Mouse (Mus musculus) stomach, embryonic 16.5 days (tissue): ENCODE measurements around the gene Sptbn2. TPM values are rescaled to one million over a fixed set of nuclear protein-coding genes. Genes with fewer than 3 reads are reported as not detected.

Experiments used
- ATAC-seq: fragments of 200-750 bp; cut with Nextera tagmentation; 2 replicates; pipeline ENCODE4 v1.8.0; 2017; ENCODE audit warnings: moderate number of reproducible peaks, moderate TSS enrichment; ENCODE audit not compliant: insufficient read depth, low FRiP score
- H3K27ac ChIP-seq: fragments of 300-500 bp; sonication (generic); 2 replicates; pipeline ENCODE4 v1.5.1; 2014; ENCODE audit warnings: low read length
- H3K27me3 ChIP-seq: fragments of 300-500 bp; sonication (generic); 2 replicates; pipeline ENCODE4 v1.6.1; 2014; ENCODE audit warnings: low read length, control low read depth, mixed read lengths; ENCODE audit not compliant: control insufficient read depth, insufficient read depth
- H3K36me3 ChIP-seq: fragments of 300-500 bp; sonication (generic); 2 replicates; pipeline ENCODE4 v1.6.1; 2014; ENCODE audit warnings: low read length; ENCODE audit not compliant: control insufficient read depth, insufficient read depth
- H3K4me1 ChIP-seq: fragments of 300-500 bp; sonication (generic); 2 replicates; pipeline ENCODE4 v1.6.1; 2014; ENCODE audit warnings: low read length, control low read depth, mixed read lengths; ENCODE audit not compliant: control insufficient read depth, insufficient read depth
- H3K4me2 ChIP-seq: fragments of 300-500 bp; sonication (generic); 2 replicates; pipeline ENCODE4 v1.6.1; 2014; ENCODE audit warnings: low read depth, low read length, mixed read lengths
- H3K4me3 ChIP-seq: fragments of 300-500 bp; sonication (generic); replicated peaks from 2 replicates; pipeline ENCODE4 v1.5.1; 2014; ENCODE audit warnings: mild to moderate bottlenecking, low read length
- H3K9ac ChIP-seq: fragments of 300-500 bp; sonication (generic); 2 replicates; pipeline ENCODE4 v1.6.1; 2014; ENCODE audit warnings: low read length
- H3K9me3 ChIP-seq: fragments of 300-500 bp; sonication (generic); replicated peaks from 2 replicates; pipeline ENCODE4 v1.6.1; 2016; ENCODE audit warnings: low read length, control low read depth; ENCODE audit not compliant: control insufficient read depth
- WGBS: fragments of 180-500 bp; shearing (Covaris S2); extraction: QIAGEN DNeasy Blood & Tissue Kit; methylation state at CpG from one replicate; pipeline ENCODE4 v1.1.7; 2014; 5-methylcytosine and 5-hydroxymethylcytosine counted together
- polyA plus RNA-seq: library from polyadenylated mRNA; unstranded; fragments of >200 nt; fragmentation: Nextera tagmentation; extraction: Ambion mirVana; gene quantifications from 2 replicates; pipeline ENCODE4 v1.2.1, GENCODE M21; 2015

Gene Sptbn2
- polyA plus RNA-seq, 1 experiment from 2014 or later, result 4.7 TPM

GRCm38 (mm10) chr19:4717281-4717680, 6.3 kb downstream of the Sptbn2 start:
- no peak for ATAC-seq
- no peaks in the 10 kb centered on the region for H3K9me3 ChIP-seq
- 94% methylated on average over 2 of the region's 2 CpGs for WGBS

GRCm38 (mm10) chr19:4718716-4719115, 7.7 kb downstream of the Sptbn2 start:
- Histone ChIP-seq H3K27me3 (peaks cover 9% of the 10 kb centered on the region), H3K9me3 (no peaks in the 10 kb centered on the region), H3K36me3 (no peaks in the 10 kb centered on the region), H3K4me1 (peaks cover 7% of the 10 kb centered on the region; the same call in 1 of the 2 replicates), H3K4me2 (peak overlapping the region; percentile 40), H3K4me3 (no peak overlapping the region; the same call in 1 of the 2 replicates), H3K9ac (peak overlapping the region; percentile 39; the same call in 1 of the 2 replicates), H3K27ac (peak overlapping the region; percentile 86)
- 26% methylated on average over 9 of the region's 12 CpGs for WGBS
- ATAC-seq, result no peak

More at GRCm38 (mm10) chr19:4717281-4717680, 6.3 kb downstream of the Sptbn2 start:
- H3K4me3 ChIP-seq, result no peak overlapping the region
- H3K4me1 ChIP-seq, result peaks cover 7% of the 10 kb centered on the region
- H3K27ac ChIP-seq, result no peak overlapping the region
- no peak overlapping the region for H3K9ac ChIP-seq
- no peak overlapping the region for H3K4me2 ChIP-seq
- H3K27me3 ChIP-seq, result peaks cover 23% of the 10 kb centered on the region
- no peaks in the 10 kb centered on the region for H3K36me3 ChIP-seq

GRCm38 (mm10) chr19:4719351-4719764, 8.4 kb downstream of the Sptbn2 start:
- Histone ChIP-seq H3K27ac (peak overlapping the region; percentile 86), H3K36me3 (no peaks in the 10 kb centered on the region), H3K27me3 (peaks cover 2% of the 10 kb centered on the region), H3K9me3 (no peaks in the 10 kb centered on the region), H3K4me3 (peak overlapping the region; percentile 39; the same call in 1 of the 2 replicates), H3K4me2 (peak overlapping the region; percentile 46), H3K9ac (no peak overlapping the region; the same call in 1 of the 2 replicates), H3K4me1 (peaks cover 7% of the 10 kb centered on the region; the same call in 1 of the 2 replicates)
- ATAC-seq, result peak; percentile 90
- WGBS, result 24% methylated on average over 5 of the region's 5 CpGs

GRCm38 (mm10) chr19:4720112-4720511, 9.1 kb downstream of the Sptbn2 start:
- H3K4me2 ChIP-seq, result peak overlapping the region; percentile 46
- peak overlapping the region; percentile 57 for H3K9ac ChIP-seq
- H3K4me1 ChIP-seq, result peaks cover 7% of the 10 kb centered on the region; the same call in 1 of the 2 replicates
- WGBS, result 67% methylated on average over 15 of the region's 15 CpGs
- peak overlapping the region; percentile 39 for H3K4me3 ChIP-seq
- no peaks in the 10 kb centered on the region for H3K36me3 ChIP-seq
- peak overlapping the region; percentile 86 for H3K27ac ChIP-seq
- H3K27me3 ChIP-seq, result no peaks in the 10 kb centered on the region
- no peak for ATAC-seq
- H3K9me3 ChIP-seq, result no peaks in the 10 kb centered on the region

- H3K36me3 ChIP-seq, result no peaks in the 10 kb centered on the region
- peak overlapping the region; percentile 39 for H3K4me3 ChIP-seq
- H3K4me2 ChIP-seq, result peak overlapping the region; percentile 46
- peak; percentile 70; the same call in 1 of the 2 replicates for ATAC-seq
- WGBS, result 19% methylated on average over 11 of the region's 11 CpGs
- H3K9ac ChIP-seq, result peak overlapping the region; percentile 67
- peaks cover 7% of the 10 kb centered on the region; the same call in 1 of the 2 replicates for H3K4me1 ChIP-seq
- H3K27ac ChIP-seq, result peak overlapping the region; percentile 86
- H3K9me3 ChIP-seq, result no peaks in the 10 kb centered on the region
- no peaks in the 10 kb centered on the region for H3K27me3 ChIP-seq
These were observed 9.8 kb downstream of the Sptbn2 start for GRCm38 (mm10) chr19:4720671-4721244.

- Histone ChIP-seq H3K9me3 (no peaks in the 10 kb centered on the region), H3K4me2 (no peak overlapping the region), H3K9ac (no peak overlapping the region), H3K27ac (no peak overlapping the region), H3K4me1 (no peaks in the 10 kb centered on the region), H3K4me3 (no peak overlapping the region), H3K36me3 (no peaks in the 10 kb centered on the region), H3K27me3 (no peaks in the 10 kb centered on the region)
- no peak for ATAC-seq
- WGBS, result 62% methylated on average over 9 of the region's 9 CpGs
These were observed 18.2 kb downstream of the Sptbn2 start for GRCm38 (mm10) chr19:4729186-4729585.

GRCm38 (mm10) chr19:4733052-4733451, 22.1 kb downstream of the Sptbn2 start:
- no peak overlapping the region for H3K4me3 ChIP-seq
- no peak overlapping the region for H3K4me2 ChIP-seq
- 88% methylated on average over 3 of the region's 3 CpGs for WGBS
- no peaks in the 10 kb centered on the region for H3K36me3 ChIP-seq
- no peaks in the 10 kb centered on the region for H3K4me1 ChIP-seq
- H3K27me3 ChIP-seq, result no peaks in the 10 kb centered on the region
- ATAC-seq, result no peak
- no peaks in the 10 kb centered on the region for H3K9me3 ChIP-seq
- H3K9ac ChIP-seq, result no peak overlapping the region
- no peak overlapping the region for H3K27ac ChIP-seq

GRCm38 (mm10) chr19:4737866-4738265, 26.9 kb downstream of the Sptbn2 start:
- H3K36me3 ChIP-seq, result no peaks in the 10 kb centered on the region
- no peak overlapping the region for H3K27ac ChIP-seq
- no peak overlapping the region for H3K9ac ChIP-seq
- ATAC-seq, result no peak
- no peaks in the 10 kb centered on the region for H3K4me1 ChIP-seq
- WGBS, result 88% methylated on average over 13 of the region's 13 CpGs
- H3K9me3 ChIP-seq, result no peaks in the 10 kb centered on the region
- H3K4me2 ChIP-seq, result no peak overlapping the region
- H3K4me3 ChIP-seq, result no peak overlapping the region
- no peaks in the 10 kb centered on the region for H3K27me3 ChIP-seq

- Histone ChIP-seq H3K27ac (no peak overlapping the region), H3K9me3 (no peaks in the 10 kb centered on the region), H3K9ac (no peak overlapping the region), H3K4me2 (no peak overlapping the region), H3K27me3 (no peaks in the 10 kb centered on the region), H3K36me3 (no peaks in the 10 kb centered on the region), H3K4me3 (no peak overlapping the region), H3K4me1 (no peaks in the 10 kb centered on the region)
- WGBS, result 88% methylated on average over 11 of the region's 11 CpGs
- ATAC-seq, result no peak
These were observed 28.1 kb downstream of the Sptbn2 start for GRCm38 (mm10) chr19:4739053-4739452.
